Comparison of ENCODE assay signal across 13 mouse cellular contexts in the genomic region with DNA sequence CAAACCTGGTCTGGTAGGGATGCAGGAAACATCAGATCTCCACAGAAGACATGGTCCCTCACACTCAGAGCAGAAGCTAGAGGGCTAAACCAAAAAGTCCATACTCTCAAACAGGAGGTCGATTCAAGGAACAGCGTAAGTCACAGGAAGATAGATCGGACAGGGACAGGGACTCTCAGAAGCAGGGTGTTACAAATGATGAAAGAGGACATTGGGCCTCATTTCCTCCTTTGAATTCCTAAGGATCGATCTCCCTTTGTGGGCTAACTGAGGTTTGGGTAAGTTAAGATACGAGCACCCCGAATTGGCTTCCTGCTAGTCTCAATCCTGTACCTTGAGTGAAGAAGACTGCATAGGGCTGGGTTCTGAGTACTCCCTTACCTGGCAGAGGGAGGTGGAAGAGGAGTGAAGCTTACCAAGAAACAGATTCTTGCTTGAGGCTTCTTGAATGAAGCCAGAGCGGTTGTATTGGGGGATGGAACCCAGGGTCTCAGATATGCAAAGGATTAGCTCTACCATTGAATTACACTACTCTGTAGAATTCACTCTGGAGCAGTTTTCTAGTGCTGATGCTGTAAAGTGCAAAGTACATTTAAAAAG. TPM values are rescaled to one million over a fixed set of nuclear protein-coding genes. Genes with fewer than 3 reads are reported as not detected.
DNase-seq lines count a peak whose midpoint lies in the region; ATAC-seq and TF ChIP-seq lines count a peak whose summit lies in the region.
"Had no signal": no experiment of that assay in that cellular context is flagged by ENCODE, and none has a peak within 500 bp of the region (broad histone marks: within the 10 kb centered on the region; RNA-seq: fewer than 3 reads in every experiment).

No protein-coding gene starts in this region.

- H3K4me1 ChIP-seq in forebrain, embryonic 16.5 days (replicated peaks; ENCODE audit: control insufficient read depth, insufficient read depth, low read length), result peaks cover 12% of the 10 kb centered on the region
- H3K4me1 ChIP-seq in limb, embryonic 14.5 days (ENCODE audit: control insufficient read depth, insufficient read depth, low read length), result peaks cover 12% of the 10 kb centered on the region

- no peak for TF ChIP-seq POLR2A in limb, embryonic 14.5 days (IDR thresholded peaks at IDR 0.05; ENCODE audit: borderline replicate concordance, extremely low read depth, insufficient read depth, insufficient read length)

- H3K27ac ChIP-seq in forebrain, embryonic 16.5 days (ENCODE audit: low read length), result no peak overlapping the region
- no peak overlapping the region for H3K27ac ChIP-seq in limb, embryonic 14.5 days (replicated peaks; ENCODE audit: low read depth, low read length)
- H3K27ac ChIP-seq: liver, embryonic 15.5 days had no signal

- ATAC-seq in forebrain, embryonic 16.5 days, result no peak
- no peak for ATAC-seq in limb, embryonic 14.5 days (ENCODE audit: low FRiP score, low read depth)

- peak overlapping the region; percentile 86; the same call in 1 of the 2 replicates for H3K4me2 ChIP-seq in forebrain, embryonic 16.5 days (ENCODE audit: low read length)
- H3K4me2 ChIP-seq in limb, embryonic 14.5 days (replicated peaks; ENCODE audit: low read depth, low read length, severe bottlenecking), result no peak overlapping the region; the same call in 1 of the 2 replicates

- 15% methylated on average over 7 of the region's 7 CpGs for WGBS in forebrain, embryonic 16.5 days
- WGBS in limb, embryonic 14.5 days, result 9% methylated on average over 7 of the region's 7 CpGs

- no peak overlapping the region for H3K9ac ChIP-seq in forebrain, embryonic 16.5 days (replicated peaks; ENCODE audit: low read depth, low read length)
- H3K9ac ChIP-seq in limb, embryonic 14.5 days (ENCODE audit: low read depth, low read length, severe bottlenecking), result no peak overlapping the region
- H3K9ac ChIP-seq: liver, embryonic 15.5 days had no signal

- H3K36me3 ChIP-seq in forebrain, embryonic 16.5 days (ENCODE audit: control insufficient read depth, insufficient read depth), result no peaks in the 10 kb centered on the region
- H3K36me3 ChIP-seq in limb, embryonic 14.5 days (ENCODE audit: control insufficient read depth, insufficient read depth, low read length), result no peaks in the 10 kb centered on the region
- H3K36me3 ChIP-seq: liver, embryonic 15.5 days had no signal

- H3K9me3 ChIP-seq in forebrain, embryonic 16.5 days (ENCODE audit: control insufficient read depth, low read length), result no peaks in the 10 kb centered on the region
- no peaks in the 10 kb centered on the region for H3K9me3 ChIP-seq in limb, embryonic 14.5 days (ENCODE audit: control insufficient read depth, low read length)
- H3K9me3 ChIP-seq: liver, embryonic 15.5 days had no signal

- H3K27me3 ChIP-seq in forebrain, embryonic 16.5 days (replicated peaks; ENCODE audit: control insufficient read depth, insufficient read depth, low read length), result peaks cover 53% of the 10 kb centered on the region
- peaks cover 63% of the 10 kb centered on the region for H3K27me3 ChIP-seq in limb, embryonic 14.5 days (ENCODE audit: control insufficient read depth, insufficient read depth, low read length)

- H3K4me3 ChIP-seq in forebrain, embryonic 16.5 days (replicated peaks; ENCODE audit: low read length), result no peak overlapping the region
- H3K4me3 ChIP-seq in limb, embryonic 14.5 days (replicated peaks; ENCODE audit: low read length), result peak overlapping the region; percentile 50
- H3K4me3 ChIP-seq: myocyte had no signal

- DNase-seq in retina, embryonic 14.5 days (ENCODE audit: low spot score), result peak; percentile 24
- no peak for DNase-seq in retina, postnatal 1 day
- DNase-seq in limb, embryonic 14.5 days (ENCODE audit: low spot score), result no peak
- no peak for DNase-seq in cerebellum, adult 11 months
- no peak for DNase-seq in lung, postnatal 14 days
- no peak for DNase-seq in cerebellum, adult 9-11 months
- DNase-seq: adrenal gland, adult 8-10 months had no signal

RNA-seq across cellular contexts. Expression of a gene that starts 1.1 kb away (rescaled TPM):
- not detected in 2 replicates for polyA plus RNA-seq in forebrain, embryonic 16.5 days (2015; fragmentation: Nextera tagmentation; extraction: Ambion mirVana)
- polyA plus RNA-seq in limb, embryonic 14.5 days (2012; rRNA removed), result 1.6 and 1.8 TPM in 2 replicates
- 0.39 and 0.77 TPM in 2 replicates for polyA plus RNA-seq in limb, embryonic 14.5 days (2014; fragmentation: Nextera tagmentation; extraction: Ambion mirVana)
- polyA plus RNA-seq: cerebellum, adult 2 months; heart, embryonic 14.5 days; liver, embryonic 15.5 days; myocyte; small intestine, adult 2 months had no signal

RNA-seq across cellular contexts. Expression of a gene that starts 38.7 kb away (rescaled TPM):
- polyA plus RNA-seq in forebrain, embryonic 16.5 days (2015; fragmentation: Nextera tagmentation; extraction: Ambion mirVana), result not detected in 2 replicates
- polyA plus RNA-seq in limb, embryonic 14.5 days (2012; rRNA removed), result not detected in 2 replicates
- not detected in 2 replicates for polyA plus RNA-seq in limb, embryonic 14.5 days (2014; fragmentation: Nextera tagmentation; extraction: Ambion mirVana)
- polyA plus RNA-seq: cerebellum, adult 2 months; heart, embryonic 14.5 days; liver, embryonic 15.5 days; myocyte; small intestine, adult 2 months had no signal
